In genomic region chr8:77724046-77724930, GRCm38 (mm10) we compare ENCODE assay signal across 8 mouse cellular contexts. TPM values are rescaled to one million over a fixed set of nuclear protein-coding genes. Genes with fewer than 3 reads are reported as not detected.
A peak's percentile ranks its signal among the peaks of the same experiment; 100 is the strongest.
DNase-seq lines count a peak whose midpoint lies in the region; ATAC-seq and TF ChIP-seq lines count a peak whose summit lies in the region.

Gene Ednra, minus strand, starts transcription at chr8:77724464.

- intact Hi-C loops in heart, postnatal 36 days (cut with DNase I): loop anchor here (5.0 kb wide), 2 partner anchors 57 to 92 kb away; no protein-coding TSS in a partner anchor

- H3K9ac ChIP-seq in forebrain, embryonic 15.5 days (replicated peaks): peak within 1 kb of the TSS; percentile 36

- no peaks in the 10 kb centered on the region for H3K79me2 ChIP-seq in C2C12 (ENCODE audit: control insufficient read depth, insufficient read depth)

- no peak within 1 kb of the TSS for H3K4me3 ChIP-seq in C2C12 (ENCODE audit: insufficient read depth, poor library complexity, severe bottlenecking)
- peak within 1 kb of the TSS; percentile 41 for H3K4me3 ChIP-seq in forebrain, embryonic 15.5 days

- no peaks in the 10 kb centered on the region for H3K36me3 ChIP-seq in C2C12 (ENCODE audit: control insufficient read depth, insufficient read depth)
- no peaks in the 10 kb centered on the region for H3K36me3 ChIP-seq in forebrain, embryonic 15.5 days

- H3K4me1 ChIP-seq in forebrain, embryonic 15.5 days: peaks cover 9% of the 10 kb centered on the region; the same call in 1 of the 2 replicates

- no peaks in the 10 kb centered on the region for H3K79me3 ChIP-seq in C2C12 (ENCODE audit: low read depth)

- no peaks in the 10 kb centered on the region for H3K9me3 ChIP-seq in forebrain, embryonic 15.5 days

- TF ChIP-seq CTCF in C2C12 (IDR thresholded peaks at IDR 0.05; ENCODE audit: control insufficient read depth, insufficient read depth, insufficient read length): no peak

- DNase-seq in adrenal gland, adult 8-10 months: peak; percentile 62
- DNase-seq in heart, postnatal 36 days: peak in 1 of 2 experiments; percentile 71
- peak; percentile 6 for DNase-seq in layer of hippocampus, adult 9-11 months
- DNase-seq in lung, postnatal 10 days: peak; percentile 87
- peak; percentile 4 for DNase-seq in retina, postnatal 7 days (ENCODE audit: low read depth, low spot score)

- WGBS in forebrain, embryonic 15.5 days: 3% methylated on average over 27 of the region's 27 CpGs

- peak within 1 kb of the TSS; percentile 3 for H3ac ChIP-seq in C2C12 (ENCODE audit: control insufficient read depth, insufficient read length, low read depth)

- no peaks in the 10 kb centered on the region for H3K27me3 ChIP-seq in C2C12 (ENCODE audit: control insufficient read depth, insufficient read depth, insufficient read length)
- H3K27me3 ChIP-seq in forebrain, embryonic 15.5 days: no peaks in the 10 kb centered on the region

- peak within 1 kb of the TSS; percentile 75 for H3K4me2 ChIP-seq in forebrain, embryonic 15.5 days (replicated peaks)

- peak; percentile 89 for ATAC-seq in forebrain, embryonic 15.5 days (replicated peaks)
- ATAC-seq in megakaryocyte-erythroid progenitor cell, adult 5-6 weeks (replicated peaks; ENCODE audit: low FRiP score, low TSS enrichment, poor library complexity, severe bottlenecking): no peak

- 0 out of 2 replicates have a peak within 1 kb of the TSS, but pooled peaks have one; percentile 20 for H3K27ac ChIP-seq in forebrain, embryonic 15.5 days (replicated peaks)

TF ChIP-seq in C2C12, 6 proteins besides CTCF, POLR2A, EP300 and RAD21:
- TF ChIP-seq CEBPB (IDR thresholded peaks at IDR 0.05; ENCODE audit: low read depth) (no peak), MYOG (IDR thresholded peaks at IDR 0.05; ENCODE audit: control insufficient read depth, extremely low read depth, insufficient read length) (no peak), FOSL1 (IDR thresholded peaks at IDR 0.05; ENCODE audit: insufficient read depth, low read length, poor library complexity, severe bottlenecking) (no peak)
TF ChIP-seq in C2C12: peak in this region for 0.

RNA-seq across cellular contexts. Expression of gene Ednra, which starts in this region (rescaled TPM):
- 0.07 TPM for polyA plus RNA-seq in C2C12 (2012; fragmentation: generic; extraction: Trizol)
- 10 to 100 TPM; 22.5 to 31.6 (median 27.9) TPM for total RNA-seq in adrenal gland, adult 8-10 months (2022)
- 4.0 and 4.2 TPM in 2 replicates for polyA plus RNA-seq in forebrain, embryonic 15.5 days (2015; fragmentation: Nextera tagmentation; extraction: Ambion mirVana)
- total RNA-seq in heart, postnatal 36 days (2021): 10 to 100 TPM; 39.2 to 43.5 TPM
- not detected in 2 replicates for total RNA-seq in megakaryocyte-erythroid progenitor cell, adult 5-6 weeks (2014; fragmentation: Nextera tagmentation)
- not detected in 2 replicates for total RNA-seq in megakaryocyte-erythroid progenitor cell, adult 5-6 weeks (2017)

Comparison
In these comparisons a context has a peak if more than half of its experiments do, and no peak if none do; other contexts are left out.
1. RNA of gene Ednra (total RNA-seq): 39.2 to 43.5 TPM in heart, postnatal 36 days and 22.5 to 31.6 TPM in adrenal gland, adult 8-10 months; not detected in megakaryocyte-erythroid progenitor cell, adult 5-6 weeks; every median in the first group is over 10 times any median in the second.